Mouse (Mus musculus) G1E (cell line): ENCODE measurements at regions not wholly inside any gene's neighbourhood (a gene's known extent, or its start where the extent isn't known, plus 50 kb on each side); places are given as distances from the start of the nearest gene placed in this dataset.

Experiments used
- CTCF ChIP-seq: IDR thresholded peaks from 2 replicates; pipeline ENCODE4 v1.5.1; 2012; ENCODE audit warnings: low read depth, low read length, inconsistent platforms, mixed read lengths
- GATA1 ChIP-seq: IDR thresholded peaks from 2 replicates; pipeline ENCODE4 v1.6.1; 2012; ENCODE audit warnings: borderline replicate concordance, low read length, inconsistent platforms, mixed read lengths

GRCm38 (mm10) chr11:18604836-18605235, 413.9 kb downstream of the Meis1 start:
- no peak for TF ChIP-seq CTCF
- no peak for TF ChIP-seq GATA1
